Mouse (Mus musculus): ENCODE measurements around the gene Clmn.

- no peak for TF ChIP-seq MYOD1 (IDR thresholded peaks at IDR 0.05; ENCODE audit: control insufficient read depth, insufficient read length, low read depth)
- no peak for TF ChIP-seq CTCF (IDR thresholded peaks at IDR 0.05; ENCODE audit: control insufficient read depth, insufficient read depth, insufficient read length)
- no peak for TF ChIP-seq USF1 (IDR thresholded peaks at IDR 0.05; ENCODE audit: low read depth)
- TF ChIP-seq CEBPB (IDR thresholded peaks at IDR 0.05; ENCODE audit: low read depth): no peak
Measured at GRCm38 (mm10) chr12:104834772-104835171, 30.1 kb downstream of the Clmn start.
